Mouse (Mus musculus) cerebellum, postnatal 4 days (tissue): ENCODE measurements around the gene Ap1b1.
"Not testable (repeated sequence)": the region's sequence is repeated elsewhere in the genome, so short reads cannot be mapped to it uniquely, and the experiment has no call there.

Experiments used
- DNase-seq, 2 experiments: peaks; one replicate each; pipeline ENCODE4 v3.0.0; 2022; ENCODE audit warnings: low spot score in 2 of 2, mixed read lengths in 1 of 2

The Ap1b1 gene

DNA sequence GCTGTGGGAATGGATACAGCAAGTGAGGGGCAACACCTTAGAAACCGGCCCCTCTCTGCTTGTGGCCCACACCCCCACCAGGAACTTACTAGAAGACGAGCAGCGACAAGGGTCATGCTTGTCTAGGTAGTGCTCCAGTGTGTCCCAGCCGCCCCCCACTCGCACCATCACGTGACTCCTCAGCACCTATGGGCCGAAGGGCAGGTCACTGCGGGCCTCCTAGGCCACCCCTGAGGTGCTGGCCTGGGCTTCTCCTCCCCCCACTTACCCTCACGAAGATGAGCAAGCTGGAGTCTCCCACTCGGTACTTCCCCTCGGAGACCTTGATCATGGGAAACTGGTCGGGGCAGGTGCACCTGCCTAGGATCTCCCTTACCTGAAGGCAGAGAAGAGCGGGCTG lies 75.7 kb downstream of the Ap1b1 start:
- no peak for DNase-seq

- DNase-seq = no peak
Measured at GRCm38 (mm10) chr11:5062860-5063505, 76.4 kb downstream of the Ap1b1 start.

GRCm38 (mm10) chr11:5063561-5064281 lies 77.1 kb downstream of the Ap1b1 start:
- DNase-seq = no peak

DNA sequence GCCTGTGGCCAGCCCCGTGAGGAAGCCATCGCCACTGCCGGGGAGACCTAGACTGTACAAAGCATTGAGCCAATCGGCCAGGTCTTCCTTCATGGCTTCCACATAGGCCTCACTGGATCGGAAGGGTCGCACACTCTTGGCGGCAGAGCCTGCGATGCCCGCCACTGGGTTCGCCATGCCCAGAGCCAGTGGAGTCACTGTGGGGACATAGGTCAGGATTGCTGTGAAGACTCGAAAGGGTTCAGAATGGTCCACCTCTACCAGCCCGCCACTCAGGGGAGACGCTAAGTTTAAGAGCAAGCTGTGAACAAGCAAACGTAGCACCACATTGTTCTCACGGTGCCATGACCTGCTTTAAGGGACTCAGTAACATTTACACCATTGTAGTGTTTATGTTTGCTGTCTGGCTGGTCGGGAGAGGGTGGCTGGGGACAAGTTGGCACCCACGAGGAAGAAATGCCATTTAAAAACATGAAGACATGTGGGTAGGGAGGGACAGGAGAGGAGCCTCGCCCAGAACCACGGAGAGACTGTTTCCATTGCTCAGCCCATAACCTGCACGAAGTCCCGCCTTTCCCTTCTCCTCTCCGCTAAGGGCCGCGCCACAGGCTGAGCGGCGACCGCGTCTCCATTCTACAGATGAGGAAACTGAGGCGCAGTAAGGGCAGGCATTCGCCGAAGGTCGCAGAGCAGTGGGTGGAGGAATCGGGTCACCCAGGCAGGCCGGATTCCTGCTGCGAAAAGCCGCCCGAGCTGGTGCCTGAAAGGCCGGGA lies 77.8 kb downstream of the Ap1b1 start:
- no peak for DNase-seq

DNA sequence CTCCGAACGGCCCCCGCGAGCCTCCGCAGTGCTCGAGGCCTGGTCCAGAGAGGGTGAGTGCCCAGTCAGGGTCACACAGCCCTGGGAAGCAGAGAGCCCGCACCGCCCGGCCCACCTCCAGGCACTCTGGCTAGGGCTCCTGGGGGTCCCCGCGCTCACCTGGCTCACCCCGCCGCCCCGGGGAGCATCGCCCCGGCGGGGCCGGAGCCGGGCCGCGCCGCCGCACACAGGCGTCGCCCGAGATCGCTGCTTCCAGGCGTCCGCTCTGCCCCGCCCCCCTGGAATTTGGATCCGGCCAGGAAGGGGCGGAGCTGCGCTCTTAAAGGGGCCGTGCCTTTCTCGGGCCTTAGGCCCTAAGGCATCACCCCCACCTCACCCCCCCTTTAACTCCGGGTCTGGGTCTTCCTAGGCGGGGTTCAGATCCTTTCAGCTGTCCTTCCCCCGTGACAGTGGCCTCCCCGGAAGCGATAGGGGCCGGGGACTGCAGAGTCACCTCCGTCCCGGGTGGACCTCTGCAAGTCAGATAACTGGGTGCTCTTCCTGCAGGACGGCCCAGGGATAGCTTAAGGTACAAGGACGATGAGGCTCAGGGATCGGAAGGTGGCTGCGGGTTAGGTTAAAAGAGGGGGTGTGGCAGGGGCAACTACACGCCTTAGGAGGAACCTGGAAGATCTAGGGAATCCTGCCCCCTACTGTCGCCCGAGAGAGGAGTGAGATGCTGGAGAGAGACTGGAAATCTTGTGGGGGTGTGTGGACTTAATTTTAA lies 78.6 kb downstream of the Ap1b1 start, which contains the start of gene Gas2l1:
Gene Gas2l1 (minus strand): TSS at position 272 of the 766 bp plus-strand sequence.
- peak; percentile 56 to 81 for DNase-seq

GRCm38 (mm10) chr11:5067063-5067462 lies 80.4 kb downstream of the Ap1b1 start:
- DNase-seq = no peak

DNA sequence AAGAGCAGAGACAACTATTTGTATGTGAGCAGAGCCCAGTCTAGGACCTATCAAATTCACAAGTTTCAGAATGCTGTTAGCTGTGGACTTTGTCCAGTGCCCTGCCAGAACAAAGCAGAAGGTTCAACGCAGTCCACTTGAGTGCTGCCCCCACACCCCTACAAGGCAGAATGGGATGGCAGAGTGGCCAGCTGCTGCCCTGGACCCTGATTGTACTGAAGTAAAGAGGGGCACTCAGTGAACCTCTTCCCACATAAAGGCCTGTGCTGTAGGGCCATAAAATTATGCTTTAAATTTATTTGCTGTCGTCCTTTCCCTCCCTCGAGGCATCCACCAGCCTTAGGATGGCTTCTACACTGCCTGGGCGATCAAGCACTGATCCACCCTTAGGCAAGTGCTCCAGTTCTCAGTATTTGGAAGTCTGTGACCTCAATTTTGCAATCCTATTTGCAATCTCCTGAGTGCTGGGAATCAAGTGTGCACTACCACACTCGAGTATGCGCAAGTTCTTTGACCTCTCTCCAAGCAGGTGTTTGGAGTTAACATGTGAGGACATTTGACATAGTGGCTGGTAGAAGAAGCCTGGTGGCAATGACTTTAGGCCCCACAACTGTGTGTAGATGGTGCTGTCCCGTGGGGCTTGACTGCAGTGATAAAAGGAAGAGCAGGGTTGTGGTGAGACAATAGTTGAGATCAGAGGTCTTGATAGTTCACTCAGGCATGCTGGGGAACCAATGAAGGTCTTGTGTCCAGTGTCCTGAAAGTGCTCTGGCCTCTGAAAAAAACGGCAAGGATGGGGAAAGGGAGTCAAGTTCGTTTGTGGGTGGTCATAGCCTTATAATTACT lies 81.7 kb downstream of the Ap1b1 start:
- no peak for DNase-seq

- DNase-seq = no peak
Measured at GRCm38 (mm10) chr11:5074882-5075281, 88.3 kb downstream of the Ap1b1 start.

DNA sequence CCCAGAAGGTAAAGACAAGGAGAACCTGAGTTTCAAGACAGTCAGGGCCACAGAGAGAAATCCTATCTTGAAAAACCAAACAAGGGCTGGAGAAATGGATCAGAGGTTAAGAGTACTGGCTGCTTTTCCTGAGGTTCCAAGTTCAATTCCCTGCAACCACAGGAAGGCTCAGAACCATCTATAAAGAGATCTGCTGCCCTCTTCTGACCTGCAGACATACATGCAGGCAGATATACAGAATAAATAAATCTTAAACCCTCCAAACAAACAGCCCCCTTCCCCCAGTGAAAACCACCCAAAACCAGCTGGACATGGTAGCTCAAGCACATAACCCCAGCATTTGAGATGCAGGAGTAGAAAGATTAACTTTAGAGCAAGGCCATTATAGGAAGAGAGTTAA lies 89.1 kb downstream of the Ap1b1 start:
- no peak for DNase-seq

DNA sequence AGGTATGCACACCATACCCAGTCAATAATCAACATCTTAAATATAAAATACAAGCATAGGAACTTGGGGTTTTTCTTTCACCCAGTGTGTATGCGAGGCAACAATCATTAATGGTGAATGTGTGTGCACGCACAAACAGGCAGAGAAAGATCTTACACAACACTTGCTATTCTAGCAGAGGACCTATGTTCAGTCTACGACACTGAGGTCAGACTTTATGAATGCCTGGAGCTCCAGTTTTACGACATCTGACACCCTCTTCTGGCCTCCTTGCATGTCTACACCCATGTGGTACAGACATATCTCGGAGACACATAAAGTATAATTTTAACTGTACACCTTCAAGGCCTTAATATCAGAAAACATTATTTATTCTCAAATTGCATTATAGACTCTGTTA lies 90.2 kb downstream of the Ap1b1 start:
- not testable (repeated sequence) for DNase-seq

GRCm38 (mm10) chr11:5089147-5089546 lies 102.5 kb downstream of the Ap1b1 start:
- DNase-seq = no peak

- DNase-seq = no peak
Measured at GRCm38 (mm10) chr11:5091706-5092105, 105.1 kb downstream of the Ap1b1 start.
